Mouse (Mus musculus): ENCODE results near the gene Ralbp1.

Gene Ralbp1

GRCm38 (mm10) chr17:65908270-65908669 lies 22.7 kb upstream of the Ralbp1 start:
- no peaks in the 10 kb centered on the region for H3K36me3 ChIP-seq (ENCODE audit: control insufficient read depth, insufficient read depth, low read length, poor library complexity, severe bottlenecking)
- no peak for DNase-seq (ENCODE audit: low read depth, low spot score)
- no peaks in the 10 kb centered on the region for H3K27me3 ChIP-seq (ENCODE audit: control insufficient read depth, insufficient read depth, low read length, poor library complexity, severe bottlenecking)

GRCm38 (mm10) chr17:65906895-65907401 lies 21.4 kb upstream of the Ralbp1 start:
- Histone ChIP-seq H3K27me3 (ENCODE audit: control insufficient read depth, insufficient read depth, low read length, poor library complexity, severe bottlenecking) (no peaks in the 10 kb centered on the region), H3K36me3 (ENCODE audit: control insufficient read depth, insufficient read depth, low read length, poor library complexity, severe bottlenecking) (no peaks in the 10 kb centered on the region)
- peak; percentile 71 for DNase-seq (ENCODE audit: low read depth, low spot score)

- peak; percentile 7 for DNase-seq (ENCODE audit: low read depth, low spot score)
- no peaks in the 10 kb centered on the region for H3K27me3 ChIP-seq (ENCODE audit: control insufficient read depth, insufficient read depth, low read length, poor library complexity, severe bottlenecking)
- no peaks in the 10 kb centered on the region for H3K36me3 ChIP-seq (ENCODE audit: control insufficient read depth, insufficient read depth, low read length, poor library complexity, severe bottlenecking)
These were observed 20.8 kb upstream of the Ralbp1 start for GRCm38 (mm10) chr17:65906313-65906894.

GRCm38 (mm10) chr17:65905241-65905640 lies 19.6 kb upstream of the Ralbp1 start:
- H3K36me3 ChIP-seq (ENCODE audit: control insufficient read depth, insufficient read depth, low read length, poor library complexity, severe bottlenecking): no peaks in the 10 kb centered on the region
- H3K27me3 ChIP-seq (ENCODE audit: control insufficient read depth, insufficient read depth, low read length, poor library complexity, severe bottlenecking): no peaks in the 10 kb centered on the region
- DNase-seq (ENCODE audit: low read depth, low spot score): no peak

GRCm38 (mm10) chr17:65903826-65904225 lies 18.2 kb upstream of the Ralbp1 start:
- no peak for DNase-seq (ENCODE audit: low read depth, low spot score)
- H3K36me3 ChIP-seq (ENCODE audit: control insufficient read depth, insufficient read depth, low read length, poor library complexity, severe bottlenecking): no peaks in the 10 kb centered on the region
- no peaks in the 10 kb centered on the region for H3K27me3 ChIP-seq (ENCODE audit: control insufficient read depth, insufficient read depth, low read length, poor library complexity, severe bottlenecking)

- Histone ChIP-seq H3K27me3 (ENCODE audit: control insufficient read depth, insufficient read depth, low read length, poor library complexity, severe bottlenecking) (no peaks in the 10 kb centered on the region), H3K36me3 (ENCODE audit: control insufficient read depth, insufficient read depth, low read length, poor library complexity, severe bottlenecking) (no peaks in the 10 kb centered on the region)
- peak; percentile 42 for DNase-seq (ENCODE audit: low read depth, low spot score)
These were observed 17.4 kb upstream of the Ralbp1 start for GRCm38 (mm10) chr17:65903011-65903410.

- Histone ChIP-seq H3K27me3 (ENCODE audit: control insufficient read depth, insufficient read depth, low read length, poor library complexity, severe bottlenecking) (no peaks in the 10 kb centered on the region), H3K36me3 (ENCODE audit: control insufficient read depth, insufficient read depth, low read length, poor library complexity, severe bottlenecking) (no peaks in the 10 kb centered on the region)
- no peak for DNase-seq (ENCODE audit: low read depth, low spot score)
These were observed 16.7 kb upstream of the Ralbp1 start for GRCm38 (mm10) chr17:65902281-65902680.

- Histone ChIP-seq H3K36me3 (ENCODE audit: control insufficient read depth, insufficient read depth, low read length, poor library complexity, severe bottlenecking) (no peaks in the 10 kb centered on the region), H3K27me3 (ENCODE audit: control insufficient read depth, insufficient read depth, low read length, poor library complexity, severe bottlenecking) (no peaks in the 10 kb centered on the region)
- no peak for DNase-seq (ENCODE audit: low read depth, low spot score)
These were observed 10.4 kb upstream of the Ralbp1 start for GRCm38 (mm10) chr17:65896016-65896415.

- Histone ChIP-seq H3K36me3 (ENCODE audit: control insufficient read depth, insufficient read depth, low read length, poor library complexity, severe bottlenecking) (no peaks in the 10 kb centered on the region), H3K27me3 (ENCODE audit: control insufficient read depth, insufficient read depth, low read length, poor library complexity, severe bottlenecking) (no peaks in the 10 kb centered on the region; the same call in 1 of the 2 replicates)
- DNase-seq (ENCODE audit: low read depth, low spot score): no peak
These were observed 3.9 kb upstream of the Ralbp1 start for GRCm38 (mm10) chr17:65889476-65889875.

GRCm38 (mm10) chr17:65886571-65886970 lies 973 bp upstream of the Ralbp1 start:
- no peaks in the 10 kb centered on the region for H3K36me3 ChIP-seq (ENCODE audit: control insufficient read depth, insufficient read depth, low read length, poor library complexity, severe bottlenecking)
- H3K27me3 ChIP-seq (ENCODE audit: control insufficient read depth, insufficient read depth, low read length, poor library complexity, severe bottlenecking): no peaks in the 10 kb centered on the region; the same call in 1 of the 2 replicates
- no peak for DNase-seq (ENCODE audit: low read depth, low spot score)

- no peaks in the 10 kb centered on the region; the same call in 1 of the 2 replicates for H3K27me3 ChIP-seq (ENCODE audit: control insufficient read depth, insufficient read depth, low read length, poor library complexity, severe bottlenecking)
- H3K36me3 ChIP-seq (ENCODE audit: control insufficient read depth, insufficient read depth, low read length, poor library complexity, severe bottlenecking): no peaks in the 10 kb centered on the region
- DNase-seq (ENCODE audit: low read depth, low spot score): no peak
These were observed 251 bp downstream of the Ralbp1 start for GRCm38 (mm10) chr17:65885398-65885696.

- Histone ChIP-seq H3K27me3 (ENCODE audit: control insufficient read depth, insufficient read depth, low read length, poor library complexity, severe bottlenecking) (no peaks in the 10 kb centered on the region; the same call in 1 of the 2 replicates), H3K36me3 (ENCODE audit: control insufficient read depth, insufficient read depth, low read length, poor library complexity, severe bottlenecking) (no peaks in the 10 kb centered on the region)
- DNase-seq (ENCODE audit: low read depth, low spot score): peak; percentile 98
These were observed 754 bp downstream of the Ralbp1 start for GRCm38 (mm10) chr17:65884691-65885397.

- Histone ChIP-seq H3K36me3 (ENCODE audit: control insufficient read depth, insufficient read depth, low read length, poor library complexity, severe bottlenecking) (no peaks in the 10 kb centered on the region), H3K27me3 (ENCODE audit: control insufficient read depth, insufficient read depth, low read length, poor library complexity, severe bottlenecking) (no peaks in the 10 kb centered on the region)
- DNase-seq (ENCODE audit: low read depth, low spot score): peak; percentile 32
These were observed 1.4 kb downstream of the Ralbp1 start for GRCm38 (mm10) chr17:65884061-65884669.

- no peak for DNase-seq (ENCODE audit: low read depth, low spot score)
These were observed 8.6 kb downstream of the Ralbp1 start for GRCm38 (mm10) chr17:65877026-65877425.

GRCm38 (mm10) chr17:65873834-65874233 lies 11.8 kb downstream of the Ralbp1 start:
- DNase-seq (ENCODE audit: low read depth, low spot score): no peak
- no peaks in the 10 kb centered on the region for H3K36me3 ChIP-seq (ENCODE audit: control insufficient read depth, insufficient read depth, low read length, poor library complexity, severe bottlenecking)

More at GRCm38 (mm10) chr17:65877026-65877425, 8.6 kb downstream of the Ralbp1 start:
- no peaks in the 10 kb centered on the region for H3K27me3 ChIP-seq (ENCODE audit: control insufficient read depth, insufficient read depth, low read length, poor library complexity, severe bottlenecking)
- H3K36me3 ChIP-seq (ENCODE audit: control insufficient read depth, insufficient read depth, low read length, poor library complexity, severe bottlenecking): no peaks in the 10 kb centered on the region

More at GRCm38 (mm10) chr17:65873834-65874233, 11.8 kb downstream of the Ralbp1 start:
- 0 out of 2 replicates have a peak, but pooled peaks cover 2% of the 10 kb centered on the region for H3K27me3 ChIP-seq (ENCODE audit: control insufficient read depth, insufficient read depth, low read length, poor library complexity, severe bottlenecking)

Data from splenic B cell, adult 2 months (primary cell).